Comparison of ENCODE assay signal across 1 mouse cellular context in genomic region chr9:40136987-40137688, GRCm38 (mm10).
TF ChIP-seq lines count a peak whose summit lies in the region.

No protein-coding gene starts in this region.

TF ChIP-seq in CH12.LX, 34 proteins besides CTCF, POLR2A, EP300 and RAD21 (continued from another document):
- no peak for TF ChIP-seq USF2 (conservative IDR thresholded peaks at IDR 0.05; ENCODE audit: low read depth, low read length)
- no peak for TF ChIP-seq GABPA (IDR thresholded peaks at IDR 0.05; ENCODE audit: insufficient replicate concordance, low read depth, low read length)
- TF ChIP-seq IRF4 (IDR thresholded peaks at IDR 0.05; ENCODE audit: low read depth, low read length), result no peak
- no peak for TF ChIP-seq KAT2A (IDR thresholded peaks at IDR 0.05; ENCODE audit: insufficient replicate concordance, low read length)
- TF ChIP-seq ELF1 (IDR thresholded peaks at IDR 0.05; ENCODE audit: low read depth, low read length), result no peak
- no peak for TF ChIP-seq POLR2AphosphoS2 (IDR thresholded peaks at IDR 0.05; ENCODE audit: low read depth, low read length)
- TF ChIP-seq CHD1 (IDR thresholded peaks at IDR 0.05; ENCODE audit: low read depth, low read length), result no peak
- no peak for TF ChIP-seq JUND (conservative IDR thresholded peaks at IDR 0.05; ENCODE audit: low read depth, low read length)
- TF ChIP-seq ETS1 (conservative IDR thresholded peaks at IDR 0.05; ENCODE audit: low read depth, low read length), result no peak
- no peak for TF ChIP-seq TBP (conservative IDR thresholded peaks at IDR 0.05; ENCODE audit: low read depth, low read length)
- no peak for TF ChIP-seq CHD2 (IDR thresholded peaks at IDR 0.05; ENCODE audit: low read length)
- TF ChIP-seq MAZ (IDR thresholded peaks at IDR 0.05; ENCODE audit: low read depth, low read length), result no peak
- no peak for TF ChIP-seq HCFC1 (IDR thresholded peaks at IDR 0.05; ENCODE audit: low read depth, low read length)
